Mouse (Mus musculus) heart, adult 2 months (tissue): ENCODE measurements around the gene Tuba8.

ENCODE experiments used
- CTCF ChIP-seq: fragments of 200-600 bp; IDR thresholded peaks from 2 replicates; pipeline ENCODE4 v1.8.1; 2022; ENCODE audit warnings: antibody characterized with exemption, mild to moderate bottlenecking, moderate library complexity
- EP300 ChIP-seq: fragments of 200-500 bp; IDR thresholded peaks from 2 replicates; pipeline ENCODE4 v1.6.1; 2011; ENCODE audit warnings: low read depth, low read length, control low read depth; ENCODE audit not compliant: insufficient read depth
- POLR2A ChIP-seq: fragments of 200-500 bp; IDR thresholded peaks from 2 replicates; pipeline ENCODE4 v1.6.1; 2011; ENCODE audit warnings: mild to moderate bottlenecking, low read depth, low read length, control low read depth; ENCODE audit not compliant: insufficient read depth

DNA sequence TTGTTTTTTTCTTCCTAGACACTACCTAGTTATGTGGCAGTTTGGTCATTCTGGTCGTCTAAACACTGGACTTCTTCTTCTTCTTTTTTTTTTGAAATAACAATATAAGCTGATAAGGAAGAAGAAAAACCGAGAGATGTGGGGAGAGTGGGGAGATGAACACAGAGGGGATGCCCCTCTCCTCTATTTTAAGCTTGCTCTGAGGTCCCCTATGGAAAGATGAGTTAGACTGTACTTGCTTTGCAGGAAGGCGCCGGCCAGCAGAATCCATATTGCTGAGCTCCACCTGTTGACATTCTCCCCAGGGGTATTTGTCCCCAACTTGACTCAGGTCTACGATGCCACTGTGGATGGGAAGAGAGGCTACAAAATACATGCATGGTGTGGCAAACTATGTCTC is 13.6 kb downstream of the Tuba8 start:
- TF ChIP-seq CTCF, result no peak
- no peak for TF ChIP-seq POLR2A
- TF ChIP-seq EP300, result no peak
